14 mouse cellular contexts compared by ENCODE assay signal in genomic region chr16:79640898-79641297, GRCm38 (mm10).
"Had no signal": no experiment of that assay in that cellular context is flagged by ENCODE, and none has a peak within 500 bp of the region (broad histone marks: within the 10 kb centered on the region; RNA-seq: fewer than 3 reads in every experiment).

No protein-coding gene starts in this region.

- H3K4me2 ChIP-seq: lung, embryonic 14.5 days; midbrain, embryonic 12.5 days; midbrain, embryonic 15.5 days; neural tube, embryonic 12.5 days had no signal

- H3K36me3 ChIP-seq: midbrain, embryonic 10.5 days; midbrain, embryonic 12.5 days; midbrain, embryonic 15.5 days; neural tube, embryonic 12.5 days had no signal

- H3K4me3 ChIP-seq: midbrain, embryonic 10.5 days; midbrain, embryonic 12.5 days; midbrain, embryonic 15.5 days; myocyte; neural tube, embryonic 12.5 days had no signal

- DNase-seq: lung, adult 18-20 months; lung, embryonic 14.5 days; lung, postnatal 10 days; lung, postnatal 4 days; right cerebral cortex, postnatal 14 days; thymus, adult 18-20 months; thymus, postnatal 14 days; thymus, postnatal 36 days had no signal

- H3K27me3 ChIP-seq: midbrain, embryonic 12.5 days; midbrain, embryonic 15.5 days; neural tube, embryonic 12.5 days had no signal

- H3K9ac ChIP-seq: liver, embryonic 14.5 days; lung, embryonic 14.5 days; midbrain, embryonic 12.5 days; midbrain, embryonic 15.5 days; neural tube, embryonic 12.5 days had no signal

- ATAC-seq: midbrain, embryonic 15.5 days had no signal

- H3K4me1 ChIP-seq: midbrain, embryonic 10.5 days; midbrain, embryonic 12.5 days; midbrain, embryonic 15.5 days; neural tube, embryonic 12.5 days had no signal

- H3K9me3 ChIP-seq: midbrain, embryonic 10.5 days; midbrain, embryonic 12.5 days; midbrain, embryonic 15.5 days; neural tube, embryonic 12.5 days had no signal

- H3K27ac ChIP-seq: liver, embryonic 14.5 days; midbrain, embryonic 10.5 days; midbrain, embryonic 12.5 days; midbrain, embryonic 15.5 days; neural tube, embryonic 12.5 days had no signal
